Mouse (Mus musculus) ES-Bruce4 (cell line): ENCODE data around the gene Pax1.

ENCODE experiments used
- CTCF ChIP-seq: IDR thresholded peaks from one replicate; pipeline ENCODE4 v1.8.1; 2011; ENCODE audit warnings: low read depth, low read length
- POLR2A ChIP-seq: IDR thresholded peaks from one replicate; pipeline ENCODE4 v1.8.1; 2011; ENCODE audit warnings: low read length; ENCODE audit not compliant: insufficient read depth

GRCm38 (mm10) chr2:147433120-147433519 lies 71.4 kb downstream of the Pax1 start:
- TF ChIP-seq CTCF: peak; percentile 63
- TF ChIP-seq POLR2A: no peak
